Mouse (Mus musculus): ENCODE data around the gene Gabarapl1.

The Gabarapl1 gene

DNA sequence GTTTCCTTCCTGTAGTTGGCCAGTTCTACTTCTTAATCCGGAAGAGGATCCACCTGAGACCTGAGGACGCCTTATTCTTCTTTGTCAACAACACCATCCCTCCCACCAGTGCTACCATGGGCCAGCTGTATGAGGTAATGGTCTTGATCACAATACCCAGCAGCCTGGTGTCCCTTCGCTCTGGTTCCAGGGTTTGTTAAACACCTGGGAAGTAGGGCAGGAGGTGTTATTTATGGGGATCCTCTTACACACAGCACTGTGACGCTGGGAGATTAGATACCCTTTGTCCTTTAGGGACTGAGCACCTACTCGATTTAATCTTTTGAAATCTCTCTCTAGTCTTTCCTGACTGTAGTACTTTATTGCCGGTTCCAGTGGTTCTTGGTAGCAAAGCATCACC lies 5.6 kb downstream of the Gabarapl1 start:
- no peak for DNase-seq

DNA sequence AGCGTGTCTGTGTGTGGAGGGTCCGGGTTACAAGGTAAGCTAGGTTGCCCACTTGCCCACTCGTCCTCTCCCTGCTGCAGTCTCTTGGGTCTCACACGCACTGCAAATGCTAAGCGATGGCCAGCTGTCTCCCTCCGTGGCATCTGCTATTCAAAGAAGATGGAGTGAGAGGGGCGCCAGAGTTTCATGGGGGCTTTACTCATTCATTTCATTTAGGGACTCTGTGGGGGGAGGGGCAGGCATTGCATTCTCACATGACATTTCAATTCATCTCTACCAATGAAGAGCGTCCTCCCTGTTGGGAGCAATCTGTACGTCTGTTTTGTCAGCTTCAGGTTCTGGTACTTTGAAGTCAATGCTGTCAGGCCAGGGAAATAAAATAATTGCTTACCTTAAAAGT lies 9.0 kb downstream of the Gabarapl1 start:
- DNase-seq: no peak

DNA sequence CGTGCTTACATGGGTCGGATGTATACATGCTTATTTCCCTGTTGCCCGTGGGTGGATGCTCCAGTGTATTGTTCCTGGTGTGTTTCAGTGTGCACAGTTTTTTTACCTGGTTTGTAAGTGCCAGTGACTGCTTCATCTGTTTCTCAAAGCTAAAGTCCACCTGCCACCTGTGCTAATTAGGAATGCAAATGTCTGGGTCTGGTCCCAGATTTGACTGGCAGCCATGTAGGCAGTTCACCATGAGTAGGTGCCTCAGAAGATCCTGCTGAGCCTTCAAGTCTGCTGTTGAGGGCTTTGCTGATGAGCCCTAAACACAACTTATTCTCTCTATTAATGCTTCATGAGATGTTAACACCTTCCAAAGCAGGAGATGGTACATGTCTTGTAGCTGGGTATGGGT lies 9.6 kb downstream of the Gabarapl1 start:
- DNase-seq: no peak

DNA sequence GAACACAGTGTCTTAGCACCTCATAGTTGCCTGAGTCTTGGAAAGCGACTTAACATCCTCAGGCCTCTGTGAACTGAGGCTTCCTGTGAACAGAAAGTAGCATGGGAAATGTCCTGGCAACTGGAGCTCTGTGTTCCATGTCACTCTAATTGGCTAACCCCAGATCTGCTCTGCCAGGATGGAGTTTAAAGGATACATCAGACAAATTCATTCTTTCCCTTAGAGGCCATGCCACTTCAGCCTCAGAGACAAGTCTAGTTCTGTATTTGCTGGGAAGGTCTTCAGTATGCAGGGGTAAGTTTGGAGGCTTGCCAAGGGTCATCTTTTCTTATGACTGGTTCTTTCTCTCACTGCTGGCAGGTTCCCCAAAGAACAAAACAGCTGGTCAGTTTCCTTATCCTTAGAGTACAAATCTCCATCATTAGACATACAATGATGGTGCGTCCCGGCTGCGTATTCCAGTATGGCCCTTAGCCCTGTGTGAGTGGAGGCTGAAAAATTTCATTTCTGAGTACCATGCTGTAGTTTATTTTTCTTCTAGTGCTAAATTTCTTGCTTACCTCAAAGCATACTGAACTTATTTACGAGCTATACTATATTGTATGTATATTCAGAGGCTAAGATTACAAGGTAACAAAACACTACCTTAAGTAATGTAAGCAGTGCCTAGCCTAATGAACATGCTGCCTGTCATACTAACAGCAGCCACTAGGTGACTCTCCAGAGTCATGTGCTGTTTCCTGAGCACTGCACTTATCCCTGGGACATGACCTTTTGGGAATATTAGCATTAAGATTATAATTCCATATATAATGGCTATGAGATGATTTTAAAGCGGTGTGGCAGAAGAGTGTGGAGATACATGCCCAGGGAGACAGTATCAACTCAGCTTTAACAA lies 11.0 kb downstream of the Gabarapl1 start:
- DNase-seq: peak; percentile 92

DNA sequence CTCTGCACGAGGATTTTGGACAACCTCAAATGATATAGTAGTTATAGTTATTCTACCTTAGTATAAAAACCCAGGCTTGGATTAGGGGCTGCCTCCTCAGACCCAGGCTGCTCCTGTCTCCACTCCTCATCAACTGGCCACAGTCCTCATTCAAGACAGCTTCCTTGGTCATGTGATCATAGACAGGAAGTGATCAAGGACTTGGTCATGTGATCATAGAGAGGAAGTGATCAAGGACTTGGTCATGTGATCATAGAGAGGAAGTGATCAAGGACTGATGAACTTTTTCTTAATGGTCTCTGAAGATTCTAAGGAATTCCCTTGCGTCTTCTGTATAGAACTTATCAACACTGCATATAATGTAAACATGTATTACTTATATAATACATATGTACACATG lies 14.3 kb downstream of the Gabarapl1 start:
- no peak for DNase-seq

DNA sequence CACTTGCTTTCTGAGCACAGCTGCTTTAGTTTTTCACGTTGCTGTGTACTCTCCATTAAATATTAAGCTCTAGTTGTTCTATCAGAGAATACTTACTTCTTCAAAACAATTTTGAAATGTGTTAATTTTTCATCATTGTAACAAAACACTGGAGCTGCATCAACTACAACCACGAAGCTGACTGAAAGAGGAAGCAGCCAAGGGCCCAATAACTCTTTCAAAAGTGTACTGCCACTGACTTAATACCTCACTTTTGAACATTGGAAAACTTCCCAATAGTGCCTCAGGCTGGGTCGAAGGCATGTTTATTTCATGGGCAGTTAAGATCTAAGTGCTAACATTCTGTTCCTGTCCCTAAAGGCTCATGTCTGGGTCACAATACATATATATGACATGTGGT lies 15.0 kb downstream of the Gabarapl1 start:
- DNase-seq: no peak

DNA sequence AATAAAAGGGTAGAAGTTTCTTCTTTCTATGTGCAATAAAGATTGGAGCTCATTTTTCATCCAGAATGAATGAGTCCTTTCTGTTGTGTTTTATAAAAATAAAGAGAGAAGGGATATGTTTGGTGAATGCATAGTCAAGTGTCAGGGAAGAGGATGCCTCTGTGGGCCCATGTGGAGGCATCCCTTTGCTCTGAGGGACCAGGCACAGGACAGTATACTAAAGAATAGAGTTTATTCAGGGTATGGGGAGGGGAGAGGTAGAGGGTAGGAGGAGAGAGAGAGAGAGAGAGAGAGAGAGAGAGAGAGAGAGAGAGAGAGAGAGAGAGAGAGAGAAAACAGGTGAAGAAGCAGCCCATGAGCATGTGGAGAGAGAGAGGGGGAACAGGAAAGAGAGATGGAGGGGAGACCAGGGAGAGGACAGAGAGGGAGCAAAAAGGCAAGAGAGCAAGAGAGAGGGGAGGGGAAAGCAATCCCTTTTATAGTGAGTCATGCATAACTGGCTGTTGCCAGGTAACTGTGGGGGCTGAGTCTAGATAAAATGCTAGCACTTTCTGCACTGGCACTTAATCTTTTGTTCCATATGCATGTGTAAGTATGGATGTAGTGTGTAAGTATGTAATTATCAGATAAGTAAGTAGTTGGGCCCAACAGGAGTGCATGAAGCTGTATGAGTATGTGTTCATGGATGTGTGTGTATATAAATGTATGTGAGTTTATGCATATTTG lies 24.5 kb downstream of the Gabarapl1 start:
- no peak for DNase-seq

DNA sequence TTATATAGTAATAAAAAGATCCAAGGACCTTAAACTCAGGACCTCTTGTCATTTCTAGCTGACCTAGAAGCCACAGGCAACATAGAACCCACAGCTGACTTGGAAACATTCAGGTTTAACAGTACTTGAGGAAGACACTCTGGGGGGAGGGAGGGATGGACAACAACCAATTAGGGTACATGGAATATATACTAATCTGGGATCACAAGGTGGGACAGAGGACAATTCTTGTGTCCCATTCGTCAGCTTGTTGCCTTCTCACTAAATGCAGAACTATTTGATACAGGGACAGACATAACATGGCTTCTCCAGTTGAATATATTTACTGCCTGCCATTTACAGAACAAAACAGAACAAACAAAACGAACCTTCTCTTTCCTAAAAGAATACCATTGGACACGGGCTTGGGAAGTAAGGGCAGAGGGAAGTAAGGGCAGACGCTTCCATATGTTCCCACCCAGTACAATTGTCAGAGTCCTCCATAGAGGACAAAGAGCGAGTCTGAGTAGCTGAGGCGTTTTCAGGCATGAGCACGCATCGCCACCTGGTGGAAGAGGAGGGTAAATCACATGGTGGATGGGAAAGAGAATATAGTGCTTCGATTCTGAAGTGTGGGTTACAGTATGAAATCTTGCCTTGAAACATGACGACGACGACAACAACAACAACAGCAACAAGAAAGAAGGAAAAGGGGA lies 26.1 kb downstream of the Gabarapl1 start:
- peak; percentile 93 for DNase-seq

GRCm38 (mm10) chr6:129559641-129560027 lies 26.7 kb downstream of the Gabarapl1 start:
- no peak for DNase-seq

DNA sequence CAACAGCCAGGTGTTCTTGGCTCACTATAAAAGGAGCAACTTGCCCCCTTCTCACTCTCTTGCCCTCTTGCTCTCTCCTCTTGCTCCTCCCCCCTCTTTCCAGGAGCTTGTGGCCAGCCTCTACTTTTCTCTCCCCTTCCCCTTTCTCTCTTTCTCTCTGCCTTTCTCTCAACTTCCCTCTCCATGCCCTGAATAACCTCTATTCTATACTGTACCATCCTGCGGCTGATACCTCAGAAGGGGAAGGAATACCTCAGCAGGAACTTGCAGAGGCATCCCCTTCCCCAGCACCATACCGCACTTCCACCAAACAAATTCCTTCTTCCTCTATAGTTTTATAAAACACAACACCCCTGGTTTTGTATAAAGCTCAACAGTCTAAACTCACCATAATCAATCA lies 32.3 kb downstream of the Gabarapl1 start:
- DNase-seq: no peak

- DNase-seq: no peak
These were observed 42.4 kb downstream of the Gabarapl1 start for GRCm38 (mm10) chr6:129575315-129575714.

GRCm38 (mm10) chr6:129577605-129578004 lies 44.6 kb downstream of the Gabarapl1 start, which contains the start of gene Klre1:
Gene Klre1, plus strand, starts transcription at chr6:129577905.
- no peak for DNase-seq

DNA sequence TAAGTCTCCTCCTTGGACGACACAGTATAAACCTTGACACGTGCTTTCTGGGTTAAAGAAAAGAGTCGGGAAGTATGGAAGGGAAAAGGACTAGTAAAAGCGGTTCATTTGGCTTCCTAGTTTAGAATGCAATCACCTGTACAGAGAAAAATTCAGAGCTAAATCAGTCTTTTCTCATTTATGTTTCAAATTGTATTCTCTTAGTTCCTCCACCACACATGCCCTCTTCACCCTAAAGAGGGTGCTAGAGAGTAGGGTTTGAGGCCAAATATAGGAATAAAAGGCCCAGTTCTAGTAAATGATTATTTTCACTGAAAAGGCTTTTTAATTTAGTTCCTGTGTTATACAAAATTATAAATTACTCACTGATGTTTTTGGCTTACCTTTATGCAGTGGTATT lies 48.3 kb downstream of the Gabarapl1 start:
- DNase-seq: no peak

GRCm38 (mm10) chr6:129581896-129582295 lies 48.9 kb downstream of the Gabarapl1 start:
- no peak for DNase-seq

- DNase-seq: no peak
These were observed 50.1 kb downstream of the Gabarapl1 start for GRCm38 (mm10) chr6:129583014-129583413.

- DNase-seq: no peak
These were observed 58.5 kb downstream of the Gabarapl1 start, which contains the start of gene Klrd1 for GRCm38 (mm10) chr6:129591508-129591907. Gene Klrd1, plus strand, starts transcription at chr6:129591782.

All from heart, adult 11 months (tissue).